Mouse (Mus musculus) limb, embryonic 14.5 days (tissue): ENCODE results near the gene Slc25a11. TPM values are rescaled to one million over a fixed set of nuclear protein-coding genes. Genes with fewer than 3 reads are reported as not detected.
A peak's percentile ranks its signal among the peaks of the same experiment; 100 is the strongest.

ENCODE experiments used
- ATAC-seq: fragments of 200-750 bp; cut with Nextera tagmentation; 2 replicates; pipeline ENCODE4 v1.8.0; 2017; ENCODE audit warnings: low read depth, moderate number of reproducible peaks, moderate TSS enrichment; ENCODE audit not compliant: low FRiP score
- DNase-seq: peaks from one replicate; pipeline ENCODE4 v3.0.0-alpha.2; 2015; ENCODE audit warnings: low spot score
- H3K27ac ChIP-seq: fragments of 300-500 bp; sonication (generic); replicated peaks from 2 replicates; pipeline ENCODE4 v1.5.1; 2014; ENCODE audit warnings: low read depth, mild to moderate bottlenecking, low read length, moderate library complexity, mixed read lengths
- H3K27me3 ChIP-seq: fragments of 300-500 bp; sonication (generic); 2 replicates; pipeline ENCODE4 v1.6.1; 2014; ENCODE audit warnings: low read length, mixed read lengths; ENCODE audit not compliant: control insufficient read depth, insufficient read depth
- H3K36me3 ChIP-seq: fragments of 300-500 bp; sonication (generic); 2 replicates; pipeline ENCODE4 v1.6.1; 2014; ENCODE audit warnings: mild to moderate bottlenecking, low read length, moderate library complexity, mixed read lengths; ENCODE audit not compliant: control insufficient read depth, insufficient read depth
- H3K4me1 ChIP-seq: fragments of 300-500 bp; sonication (generic); 2 replicates; pipeline ENCODE4 v1.6.1; 2014; ENCODE audit warnings: antibody characterized with exemption, low read length, mixed read lengths; ENCODE audit not compliant: control insufficient read depth, insufficient read depth
- H3K4me2 ChIP-seq: fragments of 300-500 bp; sonication (generic); replicated peaks from 2 replicates; pipeline ENCODE4 v1.6.1; 2014; ENCODE audit warnings: low read depth, mild to moderate bottlenecking, low read length, moderate library complexity; ENCODE audit not compliant: severe bottlenecking
- H3K4me3 ChIP-seq: fragments of 300-500 bp; sonication (generic); replicated peaks from 2 replicates; pipeline ENCODE4 v1.5.1; 2014; ENCODE audit warnings: low read length
- H3K9ac ChIP-seq: fragments of 300-500 bp; sonication (generic); 2 replicates; pipeline ENCODE4 v1.6.1; 2014; ENCODE audit warnings: mild to moderate bottlenecking, low read depth, low read length, moderate library complexity; ENCODE audit not compliant: severe bottlenecking
- H3K9me3 ChIP-seq: fragments of 300-500 bp; sonication (generic); 2 replicates; pipeline ENCODE4 v1.6.1; 2016; ENCODE audit warnings: low read length; ENCODE audit not compliant: control insufficient read depth
- POLR2A ChIP-seq: fragments of 200-500 bp; IDR thresholded peaks from 2 replicates; pipeline ENCODE4 v1.8.0; 2012; ENCODE audit warnings: inconsistent platforms, mild to moderate bottlenecking, moderate library complexity, borderline replicate concordance; ENCODE audit not compliant: insufficient read depth, insufficient read length; ENCODE audit errors: extremely low read depth
- WGBS: fragments of 180-500 bp; shearing (Covaris S2); extraction: QIAGEN DNeasy Blood & Tissue Kit; methylation state at CpG from one replicate; pipeline ENCODE4 v1.1.7; 2014; 5-methylcytosine and 5-hydroxymethylcytosine counted together
- polyA plus RNA-seq, 2 experiments: library from polyadenylated mRNA; depleted of rRNA in 1 of 2; stranded (reverse) in 1 of 2; unstranded in 1 of 2; fragments of >200 nt; fragmentation: Nextera tagmentation in 1 of 2; extraction: Ambion mirVana in 1 of 2; gene quantifications; 2 replicates each; pipeline versions ENCODE4 v1.2.1 to v1.2.3; 2012 to 2014

Gene Slc25a11
- polyA plus RNA-seq, 2 experiments: 134 to 163 TPM

DNA sequence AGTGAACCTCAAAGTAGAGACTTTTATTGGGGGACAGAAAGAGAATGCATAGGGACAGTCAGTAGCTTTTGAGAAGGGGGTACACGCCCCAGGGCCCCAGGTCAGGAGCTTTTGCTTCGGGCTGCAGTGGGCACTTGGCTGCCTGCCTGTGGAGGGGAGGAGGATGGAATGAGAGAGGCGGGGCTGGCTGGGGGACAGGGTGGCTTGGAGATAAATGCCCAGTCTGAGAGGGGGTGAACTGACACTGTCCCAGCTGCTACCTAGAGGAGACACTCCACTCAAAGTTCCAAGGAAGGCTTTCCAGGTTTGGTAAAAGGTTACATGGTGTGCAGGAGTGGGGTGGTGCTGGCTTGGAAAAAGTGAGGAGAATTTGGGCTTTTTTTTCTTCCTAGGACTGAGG is 9.7 kb upstream of the Slc25a11 start, which contains the start of gene Eno3:
Gene Eno3 (plus strand): TSS at position 239 of the 400 bp plus-strand sequence.
- DNase-seq (peak; percentile 20), ATAC-seq (no peak)
- H3K4me3 ChIP-seq: peak within 1 kb of the TSS; percentile 100
- peak within 1 kb of the TSS; percentile 97 for H3K4me2 ChIP-seq
- H3K27ac ChIP-seq: peak within 1 kb of the TSS; percentile 97
- no peak for TF ChIP-seq POLR2A
- no peaks in the 10 kb centered on the region for H3K27me3 ChIP-seq
- H3K9ac ChIP-seq: peak within 1 kb of the TSS; percentile 96
- peaks cover 20% of the 10 kb centered on the region for H3K36me3 ChIP-seq
- peaks cover 23% of the 10 kb centered on the region for H3K4me1 ChIP-seq
- 14% methylated on average over 3 of the region's 3 CpGs for WGBS
- H3K9me3 ChIP-seq: no peaks in the 10 kb centered on the region

DNA sequence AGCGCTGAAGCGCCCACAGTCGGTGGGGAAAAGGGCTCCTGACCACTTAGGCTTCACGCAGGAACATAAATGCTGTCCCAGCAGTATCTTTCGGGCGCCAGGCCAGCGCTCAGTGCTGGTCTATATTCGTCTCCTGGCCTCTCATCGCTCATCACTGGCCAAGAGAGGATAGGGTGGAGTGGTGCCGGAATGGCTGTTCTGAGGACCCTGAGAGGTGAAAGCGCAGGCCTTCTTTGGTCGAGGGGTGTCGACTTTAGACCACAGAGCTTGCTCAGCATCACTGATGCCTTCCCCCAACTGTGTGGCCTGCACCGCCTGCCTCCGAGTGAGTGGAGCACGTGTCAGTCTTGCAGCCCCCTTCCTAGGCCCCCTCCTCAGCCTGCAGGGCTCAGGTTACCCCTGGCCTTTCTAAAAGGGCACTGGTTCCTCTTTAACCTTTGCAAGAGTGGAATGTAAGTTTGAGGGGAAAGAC is 9.2 kb upstream of the Slc25a11 start:
- H3K27me3 ChIP-seq: no peaks in the 10 kb centered on the region
- H3K9ac ChIP-seq: peak overlapping the region; percentile 96
- H3K4me2 ChIP-seq: peak overlapping the region; percentile 97
- 11% methylated on average over 16 of the region's 16 CpGs for WGBS
- ATAC-seq (peak; percentile 31; the same call in 1 of the 2 replicates), DNase-seq (peak; percentile 49)
- peak overlapping the region; percentile 100 for H3K4me3 ChIP-seq
- H3K27ac ChIP-seq: peak overlapping the region; percentile 97
- no peaks in the 10 kb centered on the region for H3K9me3 ChIP-seq
- no peak for TF ChIP-seq POLR2A
- peaks cover 23% of the 10 kb centered on the region for H3K36me3 ChIP-seq
- peaks cover 23% of the 10 kb centered on the region for H3K4me1 ChIP-seq

- peak; percentile 31; the same call in 1 of the 2 replicates for TF ChIP-seq POLR2A
- ATAC-seq: peak; percentile 16
- peak overlapping the region; percentile 100 for H3K4me3 ChIP-seq
- no peaks in the 10 kb centered on the region for H3K27me3 ChIP-seq
- H3K4me1 ChIP-seq: peaks cover 24% of the 10 kb centered on the region
- H3K27ac ChIP-seq: peak overlapping the region; percentile 97
- H3K9ac ChIP-seq: peak overlapping the region; percentile 96
- under 1% methylated on average over 60 of the region's 61 CpGs for WGBS
- H3K9me3 ChIP-seq: no peaks in the 10 kb centered on the region
- peak overlapping the region; percentile 97 for H3K4me2 ChIP-seq
- DNase-seq: peak; percentile 64
- peaks cover 29% of the 10 kb centered on the region for H3K36me3 ChIP-seq
These were observed 8.5 kb upstream of the Slc25a11 start for GRCm38 (mm10) chr11:70655571-70656455.

DNA sequence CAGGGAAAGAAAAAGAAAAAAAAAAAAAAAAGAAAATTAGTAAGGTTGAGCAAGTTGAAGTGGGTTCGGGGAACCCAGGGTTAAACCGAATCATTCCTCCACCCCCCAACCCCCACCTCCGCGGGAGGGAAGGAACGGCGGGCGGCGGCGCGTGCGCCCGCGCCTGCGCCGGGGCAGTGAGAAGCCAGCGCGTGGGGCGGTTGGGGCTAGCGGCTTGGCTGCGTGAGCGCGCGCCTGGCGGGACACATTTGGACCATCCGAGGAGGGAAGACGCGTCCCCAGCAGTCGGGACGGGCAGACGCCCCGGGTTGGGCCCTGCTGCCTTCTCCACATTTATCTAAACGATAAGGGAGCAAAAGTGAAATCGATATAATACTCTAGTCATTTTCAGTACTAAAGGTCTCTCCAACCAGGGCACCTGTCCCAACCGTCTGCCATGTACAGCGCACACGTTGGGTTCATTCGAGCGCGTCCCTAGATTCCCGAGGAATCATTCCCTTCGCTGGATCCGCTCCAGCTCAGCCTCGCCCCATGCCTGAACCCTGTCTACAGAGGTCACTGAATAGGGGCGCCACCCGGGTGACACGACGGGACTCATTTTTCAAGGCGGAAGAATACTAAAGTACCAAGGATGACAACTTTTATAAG is 7.8 kb upstream of the Slc25a11 start:
- DNase-seq (peak; percentile 90), ATAC-seq (peak; percentile 68)
- H3K4me1 ChIP-seq: peaks cover 26% of the 10 kb centered on the region
- peak; percentile 76; the same call in 1 of the 2 replicates for TF ChIP-seq POLR2A
- H3K27me3 ChIP-seq: no peaks in the 10 kb centered on the region
- peak overlapping the region; percentile 96 for H3K9ac ChIP-seq
- H3K27ac ChIP-seq: peak overlapping the region; percentile 97
- H3K9me3 ChIP-seq: no peaks in the 10 kb centered on the region
- WGBS: under 1% methylated on average over 48 of the region's 48 CpGs
- peaks cover 31% of the 10 kb centered on the region for H3K36me3 ChIP-seq
- H3K4me2 ChIP-seq: peak overlapping the region; percentile 97
- peak overlapping the region; percentile 100 for H3K4me3 ChIP-seq
